Mouse (Mus musculus): ENCODE results near the gene Otud7b.

- no peak for TF ChIP-seq CTCF (IDR thresholded peaks at IDR 0.05; ENCODE audit: low read depth)
- TF ChIP-seq EP300 (optimal IDR thresholded peaks at IDR 0.05), result no peak
Measured at GRCm38 (mm10) chr3:96196437-96197128, 92.3 kb downstream of the Otud7b start.
